Mouse (Mus musculus) forebrain, embryonic 14.5 days (tissue): ENCODE measurements around the gene Zp1. TPM values are rescaled to one million over a fixed set of nuclear protein-coding genes. Genes with fewer than 3 reads are reported as not detected.

Source experiments
- ATAC-seq: fragments of 200-750 bp; cut with Nextera tagmentation; 2 replicates; pipeline ENCODE4 v1.8.0; 2017; ENCODE audit warnings: mild to moderate bottlenecking, moderate library complexity
- DNase-seq: peaks from one replicate; pipeline ENCODE4 v3.0.0-alpha.2; 2015; ENCODE audit warnings: low spot score
- H3K27ac ChIP-seq: fragments of 300-500 bp; sonication (generic); 2 replicates; pipeline ENCODE4 v1.5.1; 2014; ENCODE audit warnings: low read depth, mild to moderate bottlenecking, control low read depth, low read length, moderate library complexity
- H3K27me3 ChIP-seq: fragments of 300-500 bp; sonication (generic); replicated peaks from 2 replicates; pipeline ENCODE4 v1.6.1; 2014; ENCODE audit warnings: low read length, control low read depth, mixed read lengths; ENCODE audit not compliant: control insufficient read depth, insufficient read depth
- H3K36me3 ChIP-seq: fragments of 300-500 bp; sonication (generic); 2 replicates; pipeline ENCODE4 v1.6.1; 2014; ENCODE audit warnings: low read length, control low read depth; ENCODE audit not compliant: control insufficient read depth, insufficient read depth
- H3K4me1 ChIP-seq: fragments of 300-500 bp; sonication (generic); 2 replicates; pipeline ENCODE4 v1.6.1; 2014; ENCODE audit warnings: antibody characterized with exemption, low read length, control low read depth; ENCODE audit not compliant: control insufficient read depth, insufficient read depth
- H3K4me2 ChIP-seq: fragments of 300-500 bp; sonication (generic); 2 replicates; pipeline ENCODE4 v1.6.1; 2014; ENCODE audit warnings: mild to moderate bottlenecking, control low read depth, low read length
- H3K4me3 ChIP-seq: fragments of 300-500 bp; sonication (generic); 2 replicates; pipeline ENCODE4 v1.5.1; 2014; ENCODE audit warnings: low read depth, low read length, control low read depth
- H3K9ac ChIP-seq: fragments of 300-500 bp; sonication (generic); 2 replicates; pipeline ENCODE4 v1.6.1; 2014; ENCODE audit warnings: mild to moderate bottlenecking, low read length, control low read depth, moderate library complexity
- H3K9me3 ChIP-seq: fragments of 300-500 bp; sonication (generic); replicated peaks from 2 replicates; pipeline ENCODE4 v1.6.1; 2016; ENCODE audit warnings: low read length, control low read depth, mixed read lengths; ENCODE audit not compliant: control insufficient read depth
- WGBS: fragments of 180-500 bp; shearing (Covaris S2); extraction: QIAGEN DNeasy Blood & Tissue Kit; methylation state at CpG from one replicate; pipeline ENCODE4 v1.1.7; 2014; 5-methylcytosine and 5-hydroxymethylcytosine counted together
- polyA plus RNA-seq: library from polyadenylated mRNA; unstranded; fragments of >200 nt; fragmentation: Nextera tagmentation; extraction: Ambion mirVana; gene quantifications from 2 replicates; pipeline ENCODE4 v1.2.1, GENCODE M21; 2014

The Zp1 gene
- 0.99 TPM in 1 of 2 replicates, not detected in the other for polyA plus RNA-seq

DNA sequence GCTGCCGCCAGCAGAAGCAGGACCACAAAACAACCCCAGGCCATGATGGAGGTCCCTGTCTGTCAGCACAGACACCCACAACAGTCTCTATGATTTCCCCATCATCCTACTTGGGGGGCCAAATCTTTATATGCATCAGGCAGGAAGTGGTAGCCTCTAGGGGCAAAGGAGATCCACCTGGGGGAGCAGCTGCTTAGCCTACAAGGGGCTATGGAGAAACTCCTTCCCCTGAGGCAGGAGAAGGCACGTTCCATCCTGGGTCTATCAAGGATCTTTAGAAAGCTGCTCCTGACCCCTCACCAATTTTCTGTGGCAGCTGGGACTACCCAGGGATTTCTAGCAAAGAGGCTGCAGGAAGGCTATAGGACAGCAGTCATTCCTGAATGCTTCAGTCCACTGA lies at the start of gene Zp1:
Gene Zp1, minus strand, starts transcription at position 101 of the 400 bp plus-strand sequence.
- H3K9me3 ChIP-seq = no peaks in the 10 kb centered on the region
- H3K4me1 ChIP-seq = no peaks in the 10 kb centered on the region
- H3K4me3 ChIP-seq = no peak within 1 kb of the TSS
- no peaks in the 10 kb centered on the region for H3K27me3 ChIP-seq
- 53% methylated on average over 2 of the region's 2 CpGs for WGBS
- no peak within 1 kb of the TSS for H3K4me2 ChIP-seq
- no peaks in the 10 kb centered on the region for H3K36me3 ChIP-seq
- ATAC-seq (no peak), DNase-seq (no peak)
- H3K27ac ChIP-seq = no peak within 1 kb of the TSS
- no peak within 1 kb of the TSS for H3K9ac ChIP-seq

DNA sequence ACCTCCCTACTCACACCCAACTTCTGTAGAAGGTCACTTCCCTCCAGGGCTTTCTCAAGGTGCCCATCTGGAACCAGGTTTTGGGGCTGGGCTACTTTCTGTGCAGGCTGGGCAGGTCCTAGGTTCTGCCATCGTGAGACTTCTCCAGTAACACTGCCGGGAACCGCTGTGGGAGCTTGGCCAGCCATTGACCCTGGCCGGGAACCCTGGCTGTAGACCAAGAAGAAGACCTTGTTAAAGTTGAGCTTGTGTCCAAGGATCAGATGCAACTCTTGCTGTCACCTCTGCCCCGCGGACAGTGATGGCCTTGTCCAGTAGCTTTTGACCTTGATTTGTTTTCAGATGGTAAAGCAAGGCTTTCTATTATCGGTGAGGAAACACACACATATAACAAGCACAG lies 48.1 kb upstream of the Zp1 start:
- no peaks in the 10 kb centered on the region for H3K36me3 ChIP-seq
- H3K9me3 ChIP-seq = no peaks in the 10 kb centered on the region
- H3K4me3 ChIP-seq = no peak overlapping the region
- H3K9ac ChIP-seq = no peak overlapping the region
- no peaks in the 10 kb centered on the region for H3K27me3 ChIP-seq
- WGBS = 94% methylated on average over 7 of the region's 7 CpGs
- H3K4me1 ChIP-seq = no peaks in the 10 kb centered on the region
- ATAC-seq (no peak), DNase-seq (no peak)
- H3K27ac ChIP-seq = no peak overlapping the region
- H3K4me2 ChIP-seq = no peak overlapping the region

DNA sequence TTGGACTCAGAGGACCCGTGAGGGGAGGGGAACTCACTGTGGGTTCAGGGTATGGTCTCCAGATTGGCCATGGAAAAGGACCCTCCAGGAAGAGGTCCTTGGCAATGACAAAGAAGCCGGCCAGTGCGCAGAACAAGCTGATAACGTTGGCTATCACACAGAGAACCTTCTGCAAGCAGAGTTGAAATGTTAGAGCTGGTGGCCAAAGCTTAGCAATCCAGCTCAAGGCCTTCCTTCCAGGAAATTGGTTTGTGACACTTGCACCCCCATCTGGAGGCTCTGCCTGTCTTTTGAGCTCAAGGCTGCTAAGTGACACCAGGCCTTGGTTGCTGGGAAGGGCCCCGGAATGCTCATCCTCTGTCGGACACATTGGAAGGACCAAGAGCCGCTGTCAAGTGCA lies 45.3 kb upstream of the Zp1 start:
- 93% methylated on average over 7 of the region's 7 CpGs for WGBS
- no peaks in the 10 kb centered on the region for H3K9me3 ChIP-seq
- no peaks in the 10 kb centered on the region for H3K27me3 ChIP-seq
- H3K27ac ChIP-seq = no peak overlapping the region
- H3K4me2 ChIP-seq = no peak overlapping the region
- DNase-seq = no peak
- no peaks in the 10 kb centered on the region for H3K4me1 ChIP-seq
- no peak overlapping the region for H3K9ac ChIP-seq
- H3K36me3 ChIP-seq = no peaks in the 10 kb centered on the region
- no peak for ATAC-seq
- H3K4me3 ChIP-seq = no peak overlapping the region

DNA sequence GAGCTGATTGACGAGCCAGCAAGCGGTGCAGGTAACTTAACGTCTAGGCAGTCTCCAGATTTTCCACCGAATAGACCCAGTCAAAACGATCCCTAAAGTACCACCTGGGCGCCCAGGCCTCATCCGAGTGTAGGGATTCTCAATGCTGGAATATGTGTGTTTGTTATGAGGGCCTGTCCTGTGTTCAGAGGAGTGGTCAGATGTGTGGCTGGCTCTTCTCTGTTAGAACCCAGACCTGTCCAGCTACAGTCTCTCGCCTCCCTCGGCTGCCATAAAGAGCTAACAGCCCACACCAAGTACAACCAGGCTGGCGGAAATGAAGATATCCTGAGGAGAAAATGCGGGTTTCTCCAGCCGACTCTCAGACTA lies 39.5 kb upstream of the Zp1 start:
- 46% methylated on average over 12 of the region's 12 CpGs for WGBS
- Histone ChIP-seq H3K4me2 (no peak overlapping the region), H3K9ac (no peak overlapping the region; the same call in 1 of the 2 replicates), H3K4me3 (no peak overlapping the region), H3K27me3 (no peaks in the 10 kb centered on the region), H3K36me3 (no peaks in the 10 kb centered on the region), H3K27ac (no peak overlapping the region), H3K4me1 (no peaks in the 10 kb centered on the region), H3K9me3 (no peaks in the 10 kb centered on the region)
- ATAC-seq = no peak
- DNase-seq = no peak

DNA sequence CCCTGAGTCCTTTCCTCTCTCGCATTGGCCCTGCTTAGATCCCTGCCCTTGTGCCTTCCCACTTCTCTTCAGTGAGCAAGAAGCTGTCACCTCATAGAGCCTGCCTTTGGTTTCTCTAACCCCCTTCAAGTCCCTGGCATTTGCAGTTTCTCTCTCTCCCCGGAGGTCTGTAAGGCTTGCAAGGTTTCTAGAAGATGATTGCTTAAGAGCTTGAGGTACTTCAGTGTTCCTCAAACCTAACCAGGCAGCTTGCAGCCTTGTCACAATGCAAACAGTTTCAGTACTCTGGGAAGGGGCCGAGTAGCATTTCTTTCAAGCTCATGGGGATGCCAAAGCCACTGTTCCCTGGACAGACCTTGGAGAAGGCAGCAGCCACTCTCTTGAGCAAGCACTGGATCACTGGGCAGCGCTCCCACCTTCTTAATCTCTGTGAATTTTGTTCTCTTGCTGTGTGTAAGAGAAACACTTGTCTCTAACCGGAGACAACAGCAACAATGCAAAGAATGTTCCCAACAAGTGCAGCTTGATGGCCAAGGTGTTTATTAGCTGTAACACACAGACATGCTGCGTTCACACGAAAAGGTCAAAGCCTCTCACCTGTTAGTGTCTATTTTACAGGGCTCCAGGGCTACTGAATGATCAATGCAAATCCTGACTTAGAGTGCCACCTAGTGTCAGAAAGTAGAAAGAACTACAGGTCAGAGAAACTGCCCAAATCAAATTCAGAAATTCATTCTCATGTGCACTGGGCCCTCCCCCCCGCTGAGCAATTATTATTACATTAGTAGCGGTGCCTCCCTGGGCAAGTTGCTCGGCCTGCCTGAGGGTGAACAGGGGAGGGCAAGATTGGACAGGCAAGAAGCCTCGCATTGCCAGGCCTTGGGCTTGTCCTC lies 38.9 kb upstream of the Zp1 start:
- Histone ChIP-seq H3K27ac (no peak overlapping the region), H3K36me3 (no peaks in the 10 kb centered on the region), H3K9me3 (no peaks in the 10 kb centered on the region), H3K4me2 (no peak overlapping the region), H3K27me3 (no peaks in the 10 kb centered on the region), H3K4me1 (no peaks in the 10 kb centered on the region), H3K4me3 (no peak overlapping the region), H3K9ac (no peak overlapping the region; the same call in 1 of the 2 replicates)
- 33% methylated on average over 11 of the region's 11 CpGs for WGBS
- peak; percentile 85 for DNase-seq
- peak; percentile 77 for ATAC-seq

DNA sequence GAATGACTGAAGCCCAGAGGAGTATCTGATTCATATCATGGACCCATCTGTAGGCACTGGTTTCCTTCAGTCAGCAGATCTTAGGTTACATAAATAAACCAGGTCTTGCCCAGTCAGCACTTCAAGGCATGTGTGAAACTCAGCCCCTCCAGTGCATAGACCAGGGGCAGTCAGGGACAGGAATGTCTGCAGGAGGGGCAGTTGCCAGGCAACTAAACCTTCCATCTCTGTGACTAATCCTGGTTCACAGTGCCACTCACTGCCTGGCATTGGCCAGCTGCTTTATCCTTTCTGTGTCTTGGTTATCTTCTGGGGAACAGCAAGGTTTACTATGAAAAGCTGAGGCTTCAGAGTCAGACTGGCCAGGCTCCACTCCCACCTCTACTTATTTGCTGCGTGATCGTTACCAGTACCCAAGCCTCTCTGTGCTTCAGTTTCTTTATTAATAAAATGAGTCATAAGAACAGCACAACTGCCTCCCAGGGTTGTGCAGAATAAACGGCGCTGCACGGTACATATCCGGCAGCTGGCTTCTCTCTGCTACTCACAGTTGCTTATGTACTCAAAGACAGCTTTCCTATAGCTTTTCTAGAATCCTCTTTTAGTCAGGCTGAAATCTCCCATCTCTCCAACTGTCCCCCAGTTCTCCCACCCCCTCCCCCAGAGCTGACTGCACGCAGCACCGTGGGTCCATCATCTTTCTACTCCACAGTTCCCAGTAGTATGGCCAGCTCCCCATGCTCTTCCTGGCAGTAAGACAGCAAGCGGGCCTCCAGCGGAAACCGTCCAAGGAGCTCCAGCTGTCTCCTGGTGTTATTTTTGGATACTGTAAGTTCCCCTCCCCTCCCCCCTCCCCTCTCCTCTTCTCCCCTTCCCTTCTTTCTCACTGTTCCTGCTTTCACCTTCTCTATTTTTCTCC lies 31.8 kb upstream of the Zp1 start:
- H3K27me3 ChIP-seq = no peaks in the 10 kb centered on the region
- WGBS = 75% methylated on average over 11 of the region's 11 CpGs
- ATAC-seq = no peak
- H3K36me3 ChIP-seq = no peaks in the 10 kb centered on the region
- no peak overlapping the region for H3K9ac ChIP-seq
- no peak for DNase-seq
- no peak overlapping the region for H3K4me2 ChIP-seq
- no peaks in the 10 kb centered on the region for H3K9me3 ChIP-seq
- H3K27ac ChIP-seq = no peak overlapping the region
- peaks cover 16% of the 10 kb centered on the region for H3K4me1 ChIP-seq
- no peak overlapping the region for H3K4me3 ChIP-seq

DNA sequence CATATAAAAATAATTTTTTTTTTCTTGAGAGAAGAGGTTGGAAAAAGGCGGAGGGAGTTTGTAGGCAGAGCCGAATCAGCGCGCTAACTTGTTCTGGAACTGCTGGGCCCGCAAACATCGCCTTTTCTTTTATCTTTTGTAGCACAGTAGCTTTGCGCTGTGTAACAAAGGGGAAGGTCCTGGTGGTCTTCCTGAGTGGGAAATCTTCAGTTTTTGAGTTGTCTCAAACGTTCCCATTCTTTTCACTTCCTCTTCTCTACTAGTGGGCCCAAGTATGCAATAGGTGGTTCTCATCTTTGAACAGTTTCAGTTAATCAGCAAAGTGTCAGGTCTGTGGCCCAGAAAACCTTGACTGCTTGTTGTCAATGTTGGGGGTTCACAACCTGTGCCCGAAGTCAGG lies 29.1 kb upstream of the Zp1 start:
- Histone ChIP-seq H3K27me3 (no peaks in the 10 kb centered on the region), H3K4me3 (peak overlapping the region; percentile 55), H3K36me3 (peaks cover 8% of the 10 kb centered on the region), H3K4me1 (peaks cover 19% of the 10 kb centered on the region), H3K27ac (0 out of 2 replicates have a peak overlapping the region, but pooled peaks have one; percentile 39), H3K9me3 (no peaks in the 10 kb centered on the region), H3K4me2 (peak overlapping the region; percentile 98), H3K9ac (peak overlapping the region; percentile 47; the same call in 1 of the 2 replicates)
- ATAC-seq (peak; percentile 11), DNase-seq (no peak)
- 26% methylated on average over 9 of the region's 9 CpGs for WGBS

DNA sequence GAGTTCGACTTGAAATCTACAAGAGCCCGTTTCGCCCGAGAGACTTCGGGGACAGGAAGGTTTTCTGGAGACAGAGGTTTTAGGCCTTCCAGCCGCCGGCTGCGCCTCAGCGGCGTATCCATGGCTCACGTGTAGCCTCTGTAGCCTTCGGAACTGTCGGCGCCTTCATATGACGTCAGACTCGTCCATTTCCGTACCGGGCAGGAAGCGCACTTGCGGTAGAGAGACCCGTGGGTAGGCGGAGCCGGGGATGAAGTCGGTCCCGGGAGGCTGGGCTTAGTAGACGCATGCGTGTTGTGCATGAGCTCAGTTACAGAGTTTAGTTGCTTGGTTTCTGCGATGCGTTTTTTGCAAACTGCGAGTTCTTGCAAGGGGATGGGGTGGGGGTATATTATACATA lies 28.7 kb upstream of the Zp1 start, which contains the start of gene Ccdc86:
Gene Ccdc86, minus strand, starts transcription at position 155 of the 400 bp plus-strand sequence.
- H3K9ac ChIP-seq = peak within 1 kb of the TSS; percentile 76
- H3K4me2 ChIP-seq = peak within 1 kb of the TSS; percentile 98
- peaks cover 12% of the 10 kb centered on the region for H3K36me3 ChIP-seq
- H3K4me1 ChIP-seq = peaks cover 19% of the 10 kb centered on the region
- no peaks in the 10 kb centered on the region for H3K27me3 ChIP-seq
- H3K27ac ChIP-seq = 0 out of 2 replicates have a peak within 1 kb of the TSS, but pooled peaks have one; percentile 39
- WGBS = under 1% methylated on average over 30 of the region's 30 CpGs
- H3K4me3 ChIP-seq = peak within 1 kb of the TSS; percentile 55
- DNase-seq = peak; percentile 100
- peak; percentile 99 for ATAC-seq
- no peaks in the 10 kb centered on the region for H3K9me3 ChIP-seq
